Mouse (Mus musculus) testis, postnatal 14 days (tissue): ENCODE measurements around the gene Aldh3b2.

Experiments
- DNase-seq: peaks from one replicate; pipeline ENCODE4 v3.0.0; 2021; ENCODE audit warnings: low spot score

Aldh3b2 gene

DNA sequence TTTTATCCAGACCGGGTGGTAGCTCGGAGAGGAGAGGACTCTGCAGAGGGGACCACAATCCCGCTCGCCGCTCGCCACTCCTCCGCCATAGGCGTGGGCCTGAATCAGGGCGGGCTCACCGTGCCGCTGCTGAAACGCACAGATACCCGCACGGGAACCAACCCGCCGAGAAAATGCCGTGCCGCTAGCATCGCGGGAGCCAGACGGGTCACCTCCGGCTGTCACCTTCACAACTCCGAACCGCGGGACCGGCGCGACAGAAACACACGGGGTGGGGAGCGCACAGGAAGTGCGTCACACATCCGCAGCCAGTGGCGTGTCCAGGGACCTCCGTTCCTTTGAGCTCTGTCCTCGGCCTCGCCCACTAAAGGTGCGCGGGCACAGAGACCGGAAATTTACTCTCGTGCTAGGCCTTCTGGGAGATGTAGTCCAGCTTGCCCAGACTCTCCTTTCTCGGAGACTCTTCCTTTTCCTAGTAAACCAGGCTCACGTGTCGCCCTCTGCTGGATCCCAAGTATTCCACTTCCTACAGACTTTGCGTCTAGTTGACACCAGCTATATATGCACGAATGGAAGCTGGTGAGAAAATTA, 40.4 kb downstream of the Aldh3b2 start, which contains the start of gene Ndufv1:
TSS of gene Ndufv1 (minus strand) at position 375 of the 591 bp plus-strand sequence.
- peak; percentile 98 for DNase-seq

GRCm38 (mm10) chr19:4013066-4013465, 40.9 kb downstream of the Aldh3b2 start:
- DNase-seq = no peak

DNA sequence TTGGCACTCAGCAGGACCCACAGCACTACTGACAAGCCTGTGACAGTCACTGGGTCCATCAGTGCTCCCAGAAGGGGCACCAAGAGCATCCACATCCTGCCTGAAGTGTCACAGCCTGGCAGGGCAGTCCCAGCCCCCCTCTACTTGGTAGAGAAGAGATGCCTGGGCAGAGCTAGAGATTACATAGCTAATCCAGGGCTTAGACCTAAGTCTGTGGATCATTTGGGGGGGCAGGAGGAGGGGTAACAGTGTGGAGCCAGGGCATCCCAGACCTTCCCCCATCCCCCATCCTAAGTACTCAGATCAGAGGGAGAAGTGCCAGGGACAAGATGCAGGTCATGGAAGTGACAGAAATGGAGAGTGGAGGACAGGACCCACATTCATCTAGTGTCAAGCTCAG, 42.7 kb downstream of the Aldh3b2 start:
- no peak for DNase-seq

GRCm38 (mm10) chr19:4015635-4016034, 43.5 kb downstream of the Aldh3b2 start:
- DNase-seq = no peak

- DNase-seq = no peak
Measured at GRCm38 (mm10) chr19:4017921-4018587, 45.9 kb downstream of the Aldh3b2 start.

GRCm38 (mm10) chr19:4018743-4019583, 46.8 kb downstream of the Aldh3b2 start:
- DNase-seq = peak; percentile 76

GRCm38 (mm10) chr19:4023185-4023584, 51.1 kb downstream of the Aldh3b2 start:
- DNase-seq = no peak

- DNase-seq = no peak
Measured at GRCm38 (mm10) chr19:4027576-4027975, 55.4 kb downstream of the Aldh3b2 start.
